Comparison of ENCODE assay signal across 28 mouse cellular contexts in genomic region chr5:76902131-76902530, GRCm38 (mm10).
"Had no signal": no experiment of that assay in that cellular context is flagged by ENCODE, and none has a peak within 500 bp of the region (broad histone marks: within the 10 kb centered on the region; RNA-seq: fewer than 3 reads in every experiment).

No protein-coding gene starts in this region.

- ATAC-seq: forebrain, embryonic 13.5 days; forebrain, embryonic 14.5 days; forebrain, embryonic 15.5 days; forebrain, embryonic 16.5 days; forebrain, postnatal 0 days had no signal

- H3K9me3 ChIP-seq: embryonic facial prominence, embryonic 10.5 days; embryonic facial prominence, embryonic 12.5 days; embryonic facial prominence, embryonic 13.5 days; embryonic facial prominence, embryonic 15.5 days; forebrain, embryonic 10.5 days; forebrain, embryonic 12.5 days; forebrain, embryonic 13.5 days; forebrain, embryonic 15.5 days had no signal

- DNase-seq: cerebellum, adult 18-20 months; cerebellum, adult 2 months; cerebellum, adult 8-10 months; cerebellum, adult 9-10 months; cerebellum, adult 9-11 months; cerebellum, postnatal 10 days; cerebellum, postnatal 14 days; cerebellum, postnatal 25 days; cerebellum, postnatal 36 days; embryo, embryonic 11 days; forebrain, postnatal 0 days; gastrocnemius, adult 2 months; gastrocnemius, postnatal 10 days; gastrocnemius, postnatal 14 days; gastrocnemius, postnatal 25 days; gastrocnemius, postnatal 36 days; heart, adult 11 months had no signal

- H3K36me3 ChIP-seq: forebrain, embryonic 15.5 days had no signal

- H3K27me3 ChIP-seq: embryonic facial prominence, embryonic 12.5 days; embryonic facial prominence, embryonic 13.5 days; embryonic facial prominence, embryonic 15.5 days; forebrain, embryonic 12.5 days; forebrain, embryonic 13.5 days; forebrain, embryonic 15.5 days had no signal

- H3K4me2 ChIP-seq: embryonic facial prominence, embryonic 12.5 days; embryonic facial prominence, embryonic 13.5 days; embryonic facial prominence, embryonic 15.5 days; forebrain, embryonic 12.5 days; forebrain, embryonic 13.5 days; forebrain, embryonic 15.5 days had no signal

- H3K9ac ChIP-seq: embryonic facial prominence, embryonic 12.5 days; embryonic facial prominence, embryonic 13.5 days; embryonic facial prominence, embryonic 15.5 days; forebrain, embryonic 12.5 days; forebrain, embryonic 13.5 days; forebrain, embryonic 15.5 days; forebrain, postnatal 0 days had no signal

- H3K4me3 ChIP-seq: embryonic facial prominence, embryonic 10.5 days; embryonic facial prominence, embryonic 12.5 days; embryonic facial prominence, embryonic 13.5 days; embryonic facial prominence, embryonic 15.5 days; erythroblast, embryonic 14.5 days; forebrain, embryonic 10.5 days; forebrain, embryonic 12.5 days; forebrain, embryonic 13.5 days; forebrain, embryonic 15.5 days; gastrocnemius, adult 2 months had no signal

- H3K27ac ChIP-seq: embryonic facial prominence, embryonic 10.5 days; embryonic facial prominence, embryonic 12.5 days; embryonic facial prominence, embryonic 13.5 days; embryonic facial prominence, embryonic 15.5 days; forebrain, embryonic 10.5 days; forebrain, embryonic 12.5 days; forebrain, embryonic 13.5 days; forebrain, embryonic 15.5 days; gastrocnemius, adult 2 months had no signal
